Mouse (Mus musculus): ENCODE measurements at regions not wholly inside any gene's neighbourhood (a gene's known extent, or its start where the extent isn't known, plus 50 kb on each side); places are given as distances from the start of the nearest gene placed in this dataset.
"Not testable (repeated sequence)": the region's sequence is repeated elsewhere in the genome, so short reads cannot be mapped to it uniquely, and the experiment has no call there.

DNA sequence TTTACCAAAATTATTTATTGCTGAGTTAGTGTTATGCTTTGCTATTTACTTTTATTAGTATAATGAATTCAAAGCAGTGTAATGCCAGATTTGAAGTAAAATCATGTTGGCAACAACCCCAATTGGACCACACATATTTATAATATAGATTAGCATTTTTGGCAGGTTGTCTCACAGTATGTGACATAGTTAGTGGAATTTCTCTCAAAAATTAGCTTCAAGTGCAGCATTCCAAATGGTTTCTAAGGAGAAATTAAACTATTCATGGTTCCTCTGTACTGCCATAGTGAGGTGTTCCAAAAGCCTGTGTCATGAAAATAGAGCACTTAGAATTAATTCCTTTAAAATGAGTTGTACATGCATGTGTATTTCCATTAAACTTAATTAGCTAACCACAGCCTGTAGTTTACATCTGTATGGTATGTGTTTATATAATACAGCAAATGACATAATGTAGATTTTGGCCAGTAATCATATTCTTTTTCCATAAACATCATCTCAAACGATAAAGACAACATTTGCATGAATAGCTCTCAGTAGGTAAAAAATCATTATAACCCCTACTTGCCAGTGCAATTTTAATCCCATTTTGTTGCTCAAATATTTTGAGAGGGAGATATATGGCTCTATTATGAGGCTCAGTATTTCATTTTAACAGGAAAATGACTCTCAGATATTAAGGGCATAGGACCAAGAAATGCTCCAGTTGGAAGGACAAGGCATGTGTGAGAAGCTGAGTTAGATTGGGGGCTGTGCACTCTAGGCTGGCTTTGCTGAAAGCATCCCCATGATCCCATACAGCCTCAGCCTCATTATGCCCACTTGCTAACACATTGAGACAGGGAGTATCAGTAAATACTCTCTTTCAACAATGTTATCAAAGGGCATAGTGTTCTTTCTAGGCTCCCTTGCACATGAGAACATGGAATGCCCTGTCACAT, 678.9 kb downstream of the A830018L16Rik start:
- H3K36me3 ChIP-seq (ENCODE audit: control insufficient read depth, insufficient read depth, low read length, poor library complexity, severe bottlenecking), result no peaks in the 10 kb centered on the region
- H3K9ac ChIP-seq (ENCODE audit: low read depth, poor library complexity, severe bottlenecking), result no peak overlapping the region
- TF ChIP-seq EP300 (IDR thresholded peaks at IDR 0.05; ENCODE audit: insufficient read depth, low read depth, low read length) (no peak), POLR2A (IDR thresholded peaks at IDR 0.05; ENCODE audit: insufficient read depth, low read length) (no peak), CTCF (IDR thresholded peaks at IDR 0.05; ENCODE audit: low read depth, low read length) (no peak)
- H3K4me3 ChIP-seq (ENCODE audit: low read depth, low read length), result no peak overlapping the region
- H3K27me3 ChIP-seq (ENCODE audit: control insufficient read depth, insufficient read depth, low read length, poor library complexity, severe bottlenecking), result no peaks in the 10 kb centered on the region
- H3K4me1 ChIP-seq (ENCODE audit: control insufficient read depth, insufficient read depth, low read length), result no peaks in the 10 kb centered on the region
- no peaks in the 10 kb centered on the region for H3K9me3 ChIP-seq (replicated peaks; ENCODE audit: control insufficient read depth, insufficient read depth, low read length, poor library complexity, severe bottlenecking)
- no peak overlapping the region for H3K27ac ChIP-seq (ENCODE audit: insufficient read depth, low read length)

DNA sequence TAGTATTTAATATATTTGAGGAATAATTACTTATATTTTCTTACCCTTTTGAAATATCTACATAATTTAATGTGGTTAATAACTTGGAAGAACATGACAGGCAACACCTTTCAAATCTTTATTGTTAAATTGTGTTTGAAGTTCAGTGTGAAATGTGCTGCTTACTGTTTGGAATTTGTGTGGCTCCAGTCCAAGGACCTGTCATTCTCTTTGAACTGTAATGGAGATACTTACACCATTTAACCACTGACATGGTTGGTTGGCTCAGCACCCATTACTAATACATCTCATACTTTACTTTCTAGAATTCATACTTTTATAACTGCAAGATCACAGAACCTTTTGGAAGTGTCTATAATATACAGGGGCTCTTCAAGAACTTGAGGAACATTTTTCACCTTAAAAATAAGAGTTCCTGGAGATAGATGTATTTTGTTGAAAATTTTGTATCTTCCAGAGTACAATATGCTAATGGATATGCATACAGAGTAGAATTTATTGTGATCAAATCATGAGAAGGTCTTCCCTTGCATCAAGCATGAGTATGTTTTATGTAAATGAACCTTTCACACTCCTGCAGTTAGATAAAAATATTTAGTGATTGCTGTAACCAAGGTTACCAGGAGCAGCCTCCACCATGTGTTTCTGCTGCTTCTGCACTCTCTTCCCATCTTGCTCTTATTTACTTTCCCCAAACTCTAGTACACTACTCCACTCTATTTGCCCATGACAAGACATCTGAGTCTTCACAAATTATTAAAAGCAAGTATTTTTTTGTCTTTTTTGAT, 701.3 kb downstream of the A830018L16Rik start:
- Histone ChIP-seq H3K36me3 (ENCODE audit: control insufficient read depth, insufficient read depth, low read length, poor library complexity, severe bottlenecking) (no peaks in the 10 kb centered on the region), H3K4me3 (ENCODE audit: low read depth, low read length) (no peak overlapping the region), H3K4me1 (ENCODE audit: control insufficient read depth, insufficient read depth, low read length) (no peaks in the 10 kb centered on the region), H3K27ac (ENCODE audit: insufficient read depth, low read length) (no peak overlapping the region), H3K9ac (ENCODE audit: low read depth, poor library complexity, severe bottlenecking) (no peak overlapping the region), H3K9me3 (replicated peaks; ENCODE audit: control insufficient read depth, insufficient read depth, low read length, poor library complexity, severe bottlenecking) (no peaks in the 10 kb centered on the region; the same call in 1 of the 2 replicates), H3K27me3 (ENCODE audit: control insufficient read depth, insufficient read depth, low read length, poor library complexity, severe bottlenecking) (no peaks in the 10 kb centered on the region)
- TF ChIP-seq CTCF (IDR thresholded peaks at IDR 0.05; ENCODE audit: low read depth, low read length), result no peak

DNA sequence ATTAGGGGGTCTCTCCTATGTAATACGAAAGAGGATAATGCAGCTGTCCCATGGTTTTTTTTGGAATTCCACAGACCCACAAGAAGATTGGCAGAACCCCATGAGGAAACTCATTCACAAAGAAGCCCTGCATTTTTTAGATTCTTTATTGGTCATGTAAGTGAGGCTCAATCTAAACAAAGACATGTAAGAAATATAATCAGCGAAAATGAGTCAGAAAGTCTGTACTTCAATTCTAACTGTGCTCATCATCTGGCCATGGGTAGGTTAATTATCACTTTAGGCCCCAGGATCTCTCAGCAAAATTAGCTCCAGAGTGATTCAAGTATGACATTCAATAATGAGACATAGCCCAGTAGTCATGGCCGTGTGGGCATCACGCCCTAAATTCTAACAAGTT, 703.2 kb downstream of the A830018L16Rik start:
- Histone ChIP-seq H3K27ac (ENCODE audit: insufficient read depth, low read length) (no peak overlapping the region), H3K4me3 (ENCODE audit: low read depth, low read length) (no peak overlapping the region), H3K36me3 (ENCODE audit: control insufficient read depth, insufficient read depth, low read length, poor library complexity, severe bottlenecking) (no peaks in the 10 kb centered on the region), H3K4me1 (ENCODE audit: control insufficient read depth, insufficient read depth, low read length) (no peaks in the 10 kb centered on the region), H3K9me3 (replicated peaks; ENCODE audit: control insufficient read depth, insufficient read depth, low read length, poor library complexity, severe bottlenecking) (no peaks in the 10 kb centered on the region), H3K9ac (ENCODE audit: low read depth, poor library complexity, severe bottlenecking) (no peak overlapping the region), H3K27me3 (ENCODE audit: control insufficient read depth, insufficient read depth, low read length, poor library complexity, severe bottlenecking) (no peaks in the 10 kb centered on the region)
- TF ChIP-seq POLR2A (IDR thresholded peaks at IDR 0.05; ENCODE audit: insufficient read depth, low read length) (no peak), EP300 (IDR thresholded peaks at IDR 0.05; ENCODE audit: insufficient read depth, low read depth, low read length) (no peak), CTCF (IDR thresholded peaks at IDR 0.05; ENCODE audit: low read depth, low read length) (no peak)

DNA sequence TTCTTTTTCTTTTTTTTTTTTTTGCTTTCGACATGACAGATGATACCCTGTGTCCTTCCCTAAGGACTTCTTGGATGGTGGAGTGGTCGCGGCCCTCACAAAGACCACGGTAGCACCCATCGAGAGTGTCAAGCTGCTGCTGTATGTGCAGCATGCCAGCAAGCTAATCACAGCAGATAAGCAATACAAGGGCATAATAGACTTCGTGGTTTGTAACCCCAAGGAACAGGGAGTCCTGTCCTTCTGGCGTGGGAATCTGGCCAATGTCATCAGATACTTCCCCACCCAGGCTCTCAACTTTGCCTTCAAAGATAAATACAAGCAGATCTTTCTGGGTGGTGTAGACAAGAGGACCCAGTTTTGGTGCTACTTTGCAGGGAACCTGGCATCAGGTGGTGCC, 707.0 kb downstream of the A830018L16Rik start:
- Histone ChIP-seq H3K4me3 (ENCODE audit: low read depth, low read length) (no peak overlapping the region), H3K36me3 (ENCODE audit: control insufficient read depth, insufficient read depth, low read length, poor library complexity, severe bottlenecking) (no peaks in the 10 kb centered on the region), H3K4me1 (ENCODE audit: control insufficient read depth, insufficient read depth, low read length) (no peaks in the 10 kb centered on the region), H3K27me3 (ENCODE audit: control insufficient read depth, insufficient read depth, low read length, poor library complexity, severe bottlenecking) (no peaks in the 10 kb centered on the region), H3K27ac (ENCODE audit: insufficient read depth, low read length) (no peak overlapping the region), H3K9ac (ENCODE audit: low read depth, poor library complexity, severe bottlenecking) (no peak overlapping the region), H3K9me3 (replicated peaks; ENCODE audit: control insufficient read depth, insufficient read depth, low read length, poor library complexity, severe bottlenecking) (no peaks in the 10 kb centered on the region)
- TF ChIP-seq EP300 (IDR thresholded peaks at IDR 0.05; ENCODE audit: insufficient read depth, low read depth, low read length) (no peak), POLR2A (IDR thresholded peaks at IDR 0.05; ENCODE audit: insufficient read depth, low read length) (no peak), CTCF (IDR thresholded peaks at IDR 0.05; ENCODE audit: low read depth, low read length) (no peak)

DNA sequence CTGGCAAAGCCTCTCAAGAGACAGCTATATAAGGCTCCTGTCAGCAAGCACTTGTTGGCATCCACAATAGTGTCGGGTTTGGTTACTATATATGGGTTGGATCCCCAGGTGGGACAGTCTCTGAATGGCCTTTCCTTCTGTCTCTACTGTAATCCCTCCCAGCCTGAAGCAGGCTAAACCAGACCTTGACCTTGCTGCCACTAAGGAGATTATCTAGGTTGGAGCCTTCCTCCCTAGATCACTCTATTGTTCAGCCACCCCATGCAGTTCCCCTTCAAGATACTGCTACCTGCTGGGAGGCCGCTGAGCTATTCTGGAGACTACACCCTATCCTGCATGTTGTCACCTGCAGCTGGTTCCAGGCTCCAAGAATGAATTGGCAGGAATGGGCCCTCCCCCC, 712.7 kb downstream of the A830018L16Rik start:
- H3K36me3 ChIP-seq (ENCODE audit: control insufficient read depth, insufficient read depth, low read length, poor library complexity, severe bottlenecking); H3K9ac ChIP-seq (ENCODE audit: low read depth, poor library complexity, severe bottlenecking); H3K27ac ChIP-seq (ENCODE audit: insufficient read depth, low read length); H3K4me3 ChIP-seq (ENCODE audit: low read depth, low read length); H3K9me3 ChIP-seq (replicated peaks; ENCODE audit: control insufficient read depth, insufficient read depth, low read length, poor library complexity, severe bottlenecking); H3K27me3 ChIP-seq (ENCODE audit: control insufficient read depth, insufficient read depth, low read length, poor library complexity, severe bottlenecking); H3K4me1 ChIP-seq (ENCODE audit: control insufficient read depth, insufficient read depth, low read length): not testable (repeated sequence)

DNA sequence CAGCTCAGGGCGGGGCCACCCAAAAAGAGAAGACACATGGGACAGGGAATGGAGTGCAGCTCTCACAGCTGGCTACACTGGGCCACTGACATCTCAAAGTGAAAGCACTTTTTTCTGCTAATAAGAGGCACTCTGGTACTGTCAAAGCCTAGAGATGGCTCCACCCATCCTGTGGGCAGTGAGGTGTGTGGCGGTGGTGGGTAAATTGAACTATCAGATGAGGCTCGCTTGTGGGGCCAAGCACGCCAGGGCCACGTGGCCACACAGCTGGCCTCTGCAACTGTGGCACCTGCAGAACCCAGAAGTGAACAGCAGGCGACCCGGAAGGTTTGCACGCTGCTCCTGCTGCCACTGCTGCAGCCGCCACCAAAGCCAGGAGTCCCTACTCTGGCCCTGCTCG, 756.6 kb downstream of the A830018L16Rik start:
- Histone ChIP-seq H3K36me3 (ENCODE audit: control insufficient read depth, insufficient read depth, low read length, poor library complexity, severe bottlenecking) (no peaks in the 10 kb centered on the region), H3K27me3 (ENCODE audit: control insufficient read depth, insufficient read depth, low read length, poor library complexity, severe bottlenecking) (no peaks in the 10 kb centered on the region), H3K9me3 (replicated peaks; ENCODE audit: control insufficient read depth, insufficient read depth, low read length, poor library complexity, severe bottlenecking) (peaks cover 3% of the 10 kb centered on the region; the same call in 1 of the 2 replicates), H3K4me1 (ENCODE audit: control insufficient read depth, insufficient read depth, low read length) (no peaks in the 10 kb centered on the region), H3K27ac (ENCODE audit: insufficient read depth, low read length) (no peak overlapping the region), H3K4me3 (ENCODE audit: low read depth, low read length) (no peak overlapping the region), H3K9ac (ENCODE audit: low read depth, poor library complexity, severe bottlenecking) (no peak overlapping the region)
- no peak for TF ChIP-seq POLR2A (IDR thresholded peaks at IDR 0.05; ENCODE audit: insufficient read depth, low read length)
- no peak for TF ChIP-seq EP300 (IDR thresholded peaks at IDR 0.05; ENCODE audit: insufficient read depth, low read depth, low read length)
- TF ChIP-seq CTCF (IDR thresholded peaks at IDR 0.05; ENCODE audit: low read depth, low read length), result no peak

Data from ES-Bruce4 (cell line).